Mouse (Mus musculus) stomach, embryonic 14.5 days (tissue): ENCODE results near the gene Srebf2. TPM values are rescaled to one million over a fixed set of nuclear protein-coding genes. Genes with fewer than 3 reads are reported as not detected.
A peak's percentile ranks its signal among the peaks of the same experiment; 100 is the strongest.

Source experiments
- ATAC-seq: fragments of 200-750 bp; cut with Nextera tagmentation; 2 replicates; pipeline ENCODE4 v1.8.0; 2017; ENCODE audit warnings: low read depth, moderate TSS enrichment; ENCODE audit not compliant: insufficient number of reproducible peaks, insufficient read depth, low FRiP score
- H3K27ac ChIP-seq: fragments of 300-500 bp; sonication (generic); 2 replicates; pipeline ENCODE4 v1.5.1; 2014; ENCODE audit warnings: mild to moderate bottlenecking, low read length, moderate library complexity, mixed read lengths
- H3K27me3 ChIP-seq: fragments of 300-500 bp; sonication (generic); 2 replicates; pipeline ENCODE4 v1.6.1; 2014; ENCODE audit warnings: low read length, control low read depth, mixed read lengths; ENCODE audit not compliant: control insufficient read depth, insufficient read depth
- H3K36me3 ChIP-seq: fragments of 300-500 bp; sonication (generic); 2 replicates; pipeline ENCODE4 v1.6.1; 2014; ENCODE audit warnings: mild to moderate bottlenecking, control low read depth, low read length, moderate library complexity, mixed read lengths; ENCODE audit not compliant: control insufficient read depth, insufficient read depth
- H3K4me1 ChIP-seq: fragments of 300-500 bp; sonication (generic); 2 replicates; pipeline ENCODE4 v1.6.1; 2014; ENCODE audit warnings: low read length, control low read depth, mixed read lengths; ENCODE audit not compliant: control insufficient read depth, insufficient read depth
- H3K4me2 ChIP-seq: fragments of 300-500 bp; sonication (generic); replicated peaks from 2 replicates; pipeline ENCODE4 v1.6.1; 2014; ENCODE audit warnings: low read depth, low read length, control low read depth
- H3K4me3 ChIP-seq: fragments of 300-500 bp; sonication (generic); 2 replicates; pipeline ENCODE4 v1.5.1; 2014; ENCODE audit warnings: low read depth, low read length, control low read depth
- H3K9ac ChIP-seq: fragments of 300-500 bp; sonication (generic); replicated peaks from 2 replicates; pipeline ENCODE4 v1.6.1; 2014; ENCODE audit warnings: low read depth, mild to moderate bottlenecking, control low read depth, low read length, moderate library complexity, mixed read lengths
- H3K9me3 ChIP-seq: fragments of 300-500 bp; sonication (generic); 2 replicates; pipeline ENCODE4 v1.6.1; 2016; ENCODE audit warnings: low read depth, low read length, control low read depth; ENCODE audit not compliant: control insufficient read depth
- WGBS: fragments of 180-500 bp; shearing (Covaris S2); extraction: QIAGEN DNeasy Blood & Tissue Kit; methylation state at CpG from one replicate; pipeline ENCODE4 v1.1.7; 2014; 5-methylcytosine and 5-hydroxymethylcytosine counted together
- polyA plus RNA-seq: library from polyadenylated mRNA; unstranded; fragments of >200 nt; fragmentation: Nextera tagmentation; extraction: Ambion mirVana; gene quantifications from 2 replicates; pipeline ENCODE4 v1.2.1, GENCODE M21; 2014

Srebf2 gene
- polyA plus RNA-seq, 1 experiment from 2014 or later = 128 TPM

GRCm38 (mm10) chr15:82138565-82138964 lies 8.4 kb upstream of the Srebf2 start:
- ATAC-seq = no peak

GRCm38 (mm10) chr15:82139196-82139595 lies 7.8 kb upstream of the Srebf2 start:
- H3K36me3 ChIP-seq = no peaks in the 10 kb centered on the region
- no peak overlapping the region for H3K4me2 ChIP-seq
- ATAC-seq = no peak
- H3K4me3 ChIP-seq = no peak overlapping the region
- H3K9me3 ChIP-seq = no peaks in the 10 kb centered on the region
- WGBS = 88% methylated on average over 8 of the region's 8 CpGs
- H3K4me1 ChIP-seq = no peaks in the 10 kb centered on the region
- H3K9ac ChIP-seq = no peak overlapping the region
- H3K27ac ChIP-seq = no peak overlapping the region
- no peaks in the 10 kb centered on the region for H3K27me3 ChIP-seq

More at GRCm38 (mm10) chr15:82138565-82138964, 8.4 kb upstream of the Srebf2 start:
- H3K4me2 ChIP-seq = no peak overlapping the region
- no peak overlapping the region for H3K27ac ChIP-seq
- H3K9me3 ChIP-seq = no peaks in the 10 kb centered on the region
- H3K4me3 ChIP-seq = no peak overlapping the region
- H3K27me3 ChIP-seq = no peaks in the 10 kb centered on the region
- no peaks in the 10 kb centered on the region for H3K4me1 ChIP-seq
- H3K36me3 ChIP-seq = no peaks in the 10 kb centered on the region; the same call in 1 of the 2 replicates
- 56% methylated on average over 4 of the region's 4 CpGs for WGBS
- H3K9ac ChIP-seq = no peak overlapping the region

- Histone ChIP-seq H3K4me1 (peaks cover 1% of the 10 kb centered on the region; the same call in 1 of the 2 replicates), H3K4me3 (no peak overlapping the region), H3K4me2 (no peak overlapping the region), H3K9ac (no peak overlapping the region), H3K36me3 (no peaks in the 10 kb centered on the region), H3K27ac (no peak overlapping the region), H3K27me3 (no peaks in the 10 kb centered on the region), H3K9me3 (no peaks in the 10 kb centered on the region)
- no peak for ATAC-seq
- WGBS = 84% methylated on average over 3 of the region's 3 CpGs
These were observed 6.6 kb upstream of the Srebf2 start for GRCm38 (mm10) chr15:82140355-82140754.

DNA sequence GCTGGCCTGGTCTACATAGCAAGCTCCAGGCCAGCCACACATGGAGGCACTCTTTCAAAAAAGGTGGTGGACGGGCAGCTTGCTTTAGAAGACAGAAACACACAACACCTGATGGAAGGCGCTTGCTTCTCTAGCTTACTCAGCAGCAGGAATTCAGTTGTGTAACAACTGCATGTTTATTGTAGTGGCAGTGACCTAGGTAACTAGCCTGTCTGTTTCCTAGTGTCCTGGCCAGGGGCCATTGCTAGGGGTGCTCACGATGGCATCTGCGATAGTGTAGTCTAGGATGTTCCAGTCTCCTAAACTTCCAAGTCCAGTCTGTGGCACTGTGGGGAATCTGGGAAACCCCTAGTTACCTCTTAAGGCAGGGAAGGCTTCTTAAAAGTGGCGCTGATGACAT lies 2.8 kb upstream of the Srebf2 start:
- Histone ChIP-seq H3K4me2 (no peak overlapping the region), H3K4me1 (peaks cover 18% of the 10 kb centered on the region), H3K9ac (no peak overlapping the region), H3K9me3 (no peaks in the 10 kb centered on the region), H3K4me3 (no peak overlapping the region), H3K36me3 (no peaks in the 10 kb centered on the region), H3K27ac (no peak overlapping the region), H3K27me3 (no peaks in the 10 kb centered on the region)
- WGBS = 86% methylated on average over 5 of the region's 5 CpGs
- ATAC-seq = no peak

DNA sequence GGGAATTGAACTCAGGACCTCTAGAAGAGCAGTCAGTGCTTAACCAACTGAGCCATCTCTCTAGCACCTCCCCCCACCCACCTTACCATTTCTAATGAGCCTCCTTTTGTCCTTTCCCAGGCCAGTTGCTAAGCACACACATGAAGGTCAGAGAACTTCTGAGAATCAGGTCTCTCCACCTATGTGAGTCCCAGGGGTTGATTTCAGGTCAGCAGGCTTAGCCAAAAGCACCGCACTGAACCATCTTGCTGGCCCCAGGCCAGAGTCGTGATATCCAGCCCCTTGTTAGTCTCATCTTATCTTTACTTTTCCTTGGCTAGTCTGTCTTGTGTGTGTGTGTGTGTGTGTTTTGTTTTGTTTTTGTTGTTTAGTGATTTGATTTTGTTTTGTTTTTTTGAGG lies 1.6 kb upstream of the Srebf2 start:
- 32% methylated on average over 2 of the region's 2 CpGs for whole genome bisulfite sequencing
- ATAC-seq = no peak
- H3K27me3 ChIP-seq = no peaks in the 10 kb centered on the region

GRCm38 (mm10) chr15:82145851-82146769 lies 871 bp upstream of the Srebf2 start:
- H3K9ac ChIP-seq = no peak overlapping the region; the same call in 1 of the 2 replicates
- ATAC-seq = no peak
- 8% methylated on average over 11 of the region's 11 CpGs for WGBS

More for the DNA sequence above, 1.6 kb upstream of the Srebf2 start:
- Histone ChIP-seq H3K36me3 (no peaks in the 10 kb centered on the region), H3K4me2 (no peak overlapping the region), H3K27ac (peak overlapping the region; percentile 89), H3K4me1 (peaks cover 22% of the 10 kb centered on the region), H3K9me3 (no peaks in the 10 kb centered on the region), H3K9ac (no peak overlapping the region), H3K4me3 (no peak overlapping the region)

GRCm38 (mm10) chr15:82147611-82148111 lies 680 bp downstream of the Srebf2 start:
- no peak; the same call in 1 of the 2 replicates for ATAC-seq
- Histone ChIP-seq H3K4me2 (peak overlapping the region; percentile 75), H3K9me3 (no peaks in the 10 kb centered on the region), H3K36me3 (no peaks in the 10 kb centered on the region), H3K9ac (peak overlapping the region; percentile 87), H3K4me1 (peaks cover 22% of the 10 kb centered on the region), H3K27ac (peak overlapping the region; percentile 89), H3K27me3 (no peaks in the 10 kb centered on the region), H3K4me3 (peak overlapping the region; percentile 69)
- WGBS = under 1% methylated on average over 39 of the region's 50 CpGs

More at GRCm38 (mm10) chr15:82145851-82146769, 871 bp upstream of the Srebf2 start:
- Histone ChIP-seq H3K4me3 (peak overlapping the region; percentile 69), H3K4me1 (peaks cover 22% of the 10 kb centered on the region), H3K4me2 (peak overlapping the region; percentile 49), H3K36me3 (no peaks in the 10 kb centered on the region), H3K27ac (peak overlapping the region; percentile 89), H3K27me3 (no peaks in the 10 kb centered on the region), H3K9me3 (no peaks in the 10 kb centered on the region)

GRCm38 (mm10) chr15:82148510-82148911 lies 1.5 kb downstream of the Srebf2 start:
- Histone ChIP-seq H3K9me3 (no peaks in the 10 kb centered on the region), H3K27me3 (no peaks in the 10 kb centered on the region), H3K36me3 (no peaks in the 10 kb centered on the region), H3K4me1 (peaks cover 28% of the 10 kb centered on the region), H3K27ac (no peak overlapping the region), H3K9ac (peak overlapping the region; percentile 87), H3K4me2 (peak overlapping the region; percentile 75), H3K4me3 (peak overlapping the region; percentile 69)
- ATAC-seq = no peak
- 16% methylated on average over 9 of the region's 9 CpGs for WGBS
